Mouse (Mus musculus): ENCODE measurements around the gene Ppp6r1.

GRCm38 (mm10) chr7:4703195-4703594, 44.4 kb upstream of the Ppp6r1 start:
- TF ChIP-seq CTCF (IDR thresholded peaks at IDR 0.05; ENCODE audit: borderline replicate concordance, extremely low read depth, insufficient read depth, insufficient read length): no peak
- no peak for TF ChIP-seq POLR2A (IDR thresholded peaks at IDR 0.05; ENCODE audit: borderline replicate concordance, extremely low read depth, insufficient read depth, insufficient read length, poor library complexity, severe bottlenecking)

All from brain, embryonic 14.5 days (tissue).